Mouse (Mus musculus): ENCODE data around the gene Chsy1. TPM values are rescaled to one million over a fixed set of nuclear protein-coding genes. Genes with fewer than 3 reads are reported as not detected.

The Chsy1 gene
- polyA plus RNA-seq, 1 experiment, result 2.3 TPM

DNA sequence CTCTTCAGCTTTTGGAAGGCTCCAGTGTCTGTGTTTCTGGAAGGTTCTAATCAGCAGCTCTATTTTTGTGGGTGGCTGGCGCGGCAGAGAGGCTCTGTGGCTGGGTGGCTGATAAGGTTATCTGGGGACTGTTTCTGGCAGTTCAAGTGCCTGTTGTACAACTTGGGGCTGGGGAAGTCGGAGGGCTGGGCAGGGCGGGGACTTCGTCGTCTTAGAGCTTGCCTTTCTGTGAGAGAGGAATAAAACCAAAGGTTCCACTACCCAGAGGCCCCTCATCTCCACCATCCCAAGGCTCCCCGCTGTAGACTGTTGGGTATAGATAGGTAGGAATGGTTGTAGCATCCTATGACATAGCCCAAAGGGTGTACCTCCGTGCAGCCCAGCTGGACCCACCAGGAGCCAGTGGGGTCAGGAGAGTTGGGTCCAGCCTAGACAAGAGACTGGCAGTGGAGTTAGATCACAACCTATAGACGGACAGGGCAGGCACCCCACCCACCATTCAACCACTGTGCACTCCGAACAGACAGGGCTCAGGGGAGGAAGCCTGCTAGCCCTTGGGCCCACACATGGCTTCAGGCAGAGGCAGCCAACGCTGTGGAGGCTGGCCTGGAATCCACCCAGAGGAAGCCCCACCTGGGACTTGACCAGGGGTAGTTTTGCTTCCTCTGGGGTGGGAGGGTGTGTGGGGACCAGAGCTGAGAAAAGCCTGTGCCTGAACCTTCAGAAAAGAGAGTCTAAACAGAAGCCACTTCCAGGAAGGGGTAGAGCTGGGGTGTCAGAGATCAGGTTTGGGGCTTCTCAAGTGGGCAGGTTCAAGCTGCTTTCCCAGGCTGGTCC is 87.5 kb downstream of the Chsy1 start:
- no peak for DNase-seq (ENCODE audit: low read depth, low spot score)
- WGBS, result 62% methylated on average over 11 of the region's 11 CpGs

GRCm38 (mm10) chr7:66198416-66198815 is 89.1 kb downstream of the Chsy1 start:
- DNase-seq (ENCODE audit: low read depth, low spot score), result no peak
- WGBS, result 82% methylated on average over 10 of the region's 10 CpGs

GRCm38 (mm10) chr7:66199391-66199831 is 90.1 kb downstream of the Chsy1 start:
- DNase-seq (ENCODE audit: low read depth, low spot score), result no peak
- 89% methylated on average over 5 of the region's 5 CpGs for WGBS

DNA sequence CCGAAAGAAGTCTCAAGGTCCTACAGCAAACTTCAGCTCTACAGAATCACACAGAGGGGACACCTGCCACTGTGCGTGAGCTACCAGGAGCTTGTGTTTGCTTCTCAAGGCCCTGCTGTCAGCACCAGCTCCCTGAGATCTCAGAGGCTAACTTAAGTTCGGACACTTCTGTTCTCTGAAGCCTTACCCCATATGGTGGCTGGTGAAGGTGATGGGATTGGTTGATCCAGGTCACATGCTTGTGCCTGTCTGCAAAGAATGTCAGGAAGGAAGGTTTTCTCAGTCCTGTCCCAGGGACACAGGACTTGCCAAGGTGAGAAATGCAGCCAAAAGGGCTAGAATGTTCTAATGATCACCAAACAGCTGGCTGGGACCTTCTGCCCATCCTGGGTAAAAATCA is 91.1 kb downstream of the Chsy1 start:
- 81% methylated on average over 3 of the region's 3 CpGs for WGBS
- DNase-seq (ENCODE audit: low read depth, low spot score), result no peak

DNA sequence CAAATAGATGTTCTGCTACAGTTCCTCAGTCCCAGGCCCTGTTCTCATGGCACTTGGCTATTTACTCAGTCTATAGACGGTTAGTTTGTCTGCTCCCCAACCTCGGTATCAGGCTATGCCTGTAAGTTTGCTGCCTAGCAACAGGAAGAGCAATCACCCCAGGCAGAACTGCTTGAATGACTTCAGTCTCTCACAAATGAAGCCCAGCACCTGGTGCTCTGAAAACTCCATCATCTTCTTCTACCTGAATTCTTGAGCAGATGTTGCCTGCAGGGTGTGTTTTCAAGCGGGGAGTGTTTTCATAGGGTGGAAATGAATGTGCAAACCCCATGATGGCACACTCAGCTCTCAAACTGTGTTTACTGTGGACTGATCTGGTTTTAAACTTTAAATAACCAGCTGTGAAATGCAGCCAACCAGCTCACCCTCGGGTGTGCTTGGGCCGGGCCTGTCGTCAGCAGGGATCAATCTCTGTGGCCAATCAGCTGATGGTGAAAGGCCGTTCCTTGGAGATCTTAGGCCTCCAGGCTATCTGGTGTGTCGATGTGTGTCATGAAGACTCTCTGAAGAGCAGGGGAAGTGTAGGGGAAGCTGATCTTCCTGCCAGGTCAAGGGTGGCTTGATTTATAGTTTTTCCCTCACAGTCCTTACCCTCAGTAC is 91.6 kb downstream of the Chsy1 start:
- no peak for DNase-seq (ENCODE audit: low read depth, low spot score)
- 34% methylated on average over 8 of the region's 8 CpGs for WGBS

DNA sequence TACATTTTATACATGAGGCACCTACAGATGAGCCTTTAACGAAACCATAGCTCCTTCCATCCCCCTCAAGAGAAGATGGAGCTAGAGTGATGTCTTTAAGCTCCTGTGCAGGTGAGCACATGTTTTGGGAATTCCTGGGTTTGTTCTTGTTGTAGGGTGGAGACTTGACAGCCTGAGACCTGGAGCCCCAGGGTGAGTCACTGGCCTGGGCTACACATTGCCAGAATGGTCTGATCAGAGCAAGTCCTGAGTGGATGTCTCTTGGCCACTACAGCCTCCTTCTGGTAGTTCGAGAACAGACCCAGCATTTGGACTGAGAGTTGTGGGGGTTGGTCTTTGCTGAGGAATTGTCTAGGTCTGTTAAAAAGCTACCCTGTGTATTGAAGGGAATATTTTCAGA is 92.3 kb downstream of the Chsy1 start:
- no peak for DNase-seq (ENCODE audit: low read depth, low spot score)
- 83% methylated on average over 2 of the region's 2 CpGs for WGBS

DNA sequence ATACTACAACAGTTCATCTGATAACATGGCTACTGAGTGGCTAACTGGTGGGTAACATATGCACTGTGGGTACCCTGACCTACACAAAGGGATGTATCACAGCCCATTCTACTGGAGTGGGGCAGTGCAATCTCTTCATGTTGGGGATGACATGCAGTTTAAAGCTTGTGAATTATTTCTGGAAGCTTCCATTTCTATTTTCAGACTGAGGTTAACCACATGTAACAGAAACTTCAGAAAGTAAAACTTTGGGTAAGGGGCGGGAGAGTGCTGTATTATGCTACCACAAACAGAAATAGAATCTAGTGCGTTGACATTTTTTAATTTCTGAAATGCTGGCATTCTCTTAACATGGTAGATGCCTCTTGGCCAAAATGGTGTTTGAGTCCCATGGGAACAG is 100.6 kb downstream of the Chsy1 start:
- 76% methylated on average over 2 of the region's 2 CpGs for WGBS
- DNase-seq (ENCODE audit: low read depth, low spot score), result no peak

DNA sequence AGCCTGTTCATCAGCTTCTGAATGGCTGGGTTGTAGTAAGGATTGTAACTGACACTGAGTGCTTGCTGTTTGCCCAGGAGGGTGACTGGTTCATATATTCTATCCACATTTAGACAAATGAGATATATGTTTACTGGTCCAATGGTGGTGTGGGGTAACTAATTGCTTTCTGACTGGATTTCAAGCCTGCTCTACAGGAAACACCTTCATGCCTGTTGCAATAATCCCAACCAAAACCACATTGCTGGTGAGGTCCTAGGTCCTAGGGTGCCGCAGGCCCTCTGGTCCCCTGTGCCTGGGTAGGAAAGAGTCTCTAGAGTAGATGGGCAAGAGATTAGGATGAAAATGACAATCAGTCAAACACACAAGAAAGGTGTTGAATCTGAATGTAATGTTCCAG is 103.6 kb downstream of the Chsy1 start:
- WGBS, result 100% methylated on average over 1 of the region's 1 CpGs
- DNase-seq (ENCODE audit: low read depth, low spot score), result no peak

- DNase-seq (ENCODE audit: low read depth, low spot score), result no peak
- WGBS, result 36% methylated on average over 6 of the region's 6 CpGs
Observed at GRCm38 (mm10) chr7:66214477-66214876, 105.2 kb downstream of the Chsy1 start.

- WGBS, result 91% methylated on average over 1 of the region's 1 CpGs
- DNase-seq (ENCODE audit: low read depth, low spot score), result no peak
Observed at GRCm38 (mm10) chr7:66215911-66216310, 106.6 kb downstream of the Chsy1 start.

- DNase-seq (ENCODE audit: low read depth, low spot score), result no peak
- 81% methylated on average over 7 of the region's 7 CpGs for WGBS
Observed at GRCm38 (mm10) chr7:66217011-66217410, 107.7 kb downstream of the Chsy1 start.

GRCm38 (mm10) chr7:66217531-66218094 is 108.3 kb downstream of the Chsy1 start:
- no peak for DNase-seq (ENCODE audit: low read depth, low spot score)
- WGBS, result 80% methylated on average over 7 of the region's 7 CpGs

- no peak for DNase-seq (ENCODE audit: low read depth, low spot score)
- 61% methylated on average over 9 of the region's 9 CpGs for WGBS
Observed at GRCm38 (mm10) chr7:66218193-66219014, 109.1 kb downstream of the Chsy1 start.

GRCm38 (mm10) chr7:66219028-66219793 is 109.9 kb downstream of the Chsy1 start:
- WGBS, result 78% methylated on average over 4 of the region's 4 CpGs
- DNase-seq (ENCODE audit: low read depth, low spot score), result no peak

DNA sequence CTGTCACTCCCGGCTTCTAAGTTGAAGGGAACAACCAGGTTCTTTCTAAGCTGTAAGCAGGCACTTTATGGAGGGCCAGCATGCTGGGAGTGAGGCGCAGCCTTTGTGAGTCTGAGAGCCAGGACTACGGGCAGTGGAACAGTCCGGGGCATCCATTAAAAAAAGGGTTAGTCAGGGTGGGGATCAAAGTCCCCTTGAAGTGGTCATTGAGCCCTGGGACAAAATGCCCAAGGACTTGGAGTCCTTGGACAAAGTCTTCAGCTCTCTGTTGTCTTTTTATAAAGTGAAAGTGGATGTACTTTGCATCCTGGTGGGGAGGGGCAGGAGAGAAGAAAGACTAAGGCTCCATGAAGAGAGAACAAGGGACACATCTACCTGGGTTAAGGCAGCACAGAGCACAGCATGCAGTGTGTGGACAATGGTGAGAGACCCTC is 110.5 kb downstream of the Chsy1 start:
- DNase-seq (ENCODE audit: low read depth, low spot score), result no peak
- 51% methylated on average over 4 of the region's 4 CpGs for WGBS

GRCm38 (mm10) chr7:66222621-66223091 is 113.3 kb downstream of the Chsy1 start:
- DNase-seq (ENCODE audit: low read depth, low spot score), result no peak
- WGBS, result 45% methylated on average over 8 of the region's 8 CpGs

All from large intestine, adult 2 months (tissue).